Mouse (Mus musculus) heart, adult 8-10 months (tissue): ENCODE data around the gene Ivns1abp. TPM values are rescaled to one million over a fixed set of nuclear protein-coding genes. Genes with fewer than 3 reads are reported as not detected.
"Not testable (repeated sequence)": the region's sequence is repeated elsewhere in the genome, so short reads cannot be mapped to it uniquely, and the experiment has no call there.

Experiments used
- DNase-seq: peaks from one replicate; pipeline ENCODE4 v3.0.0; 2022; ENCODE audit warnings: low spot score
- total RNA-seq, 4 experiments: library from RNA; stranded (reverse); gene quantifications; 2 replicates each; pipeline ENCODE4 v1.2.4; 2022

Ivns1abp gene
- 100 to 1,000 TPM; 828 to 896 (median 874) TPM for total RNA-seq

DNA sequence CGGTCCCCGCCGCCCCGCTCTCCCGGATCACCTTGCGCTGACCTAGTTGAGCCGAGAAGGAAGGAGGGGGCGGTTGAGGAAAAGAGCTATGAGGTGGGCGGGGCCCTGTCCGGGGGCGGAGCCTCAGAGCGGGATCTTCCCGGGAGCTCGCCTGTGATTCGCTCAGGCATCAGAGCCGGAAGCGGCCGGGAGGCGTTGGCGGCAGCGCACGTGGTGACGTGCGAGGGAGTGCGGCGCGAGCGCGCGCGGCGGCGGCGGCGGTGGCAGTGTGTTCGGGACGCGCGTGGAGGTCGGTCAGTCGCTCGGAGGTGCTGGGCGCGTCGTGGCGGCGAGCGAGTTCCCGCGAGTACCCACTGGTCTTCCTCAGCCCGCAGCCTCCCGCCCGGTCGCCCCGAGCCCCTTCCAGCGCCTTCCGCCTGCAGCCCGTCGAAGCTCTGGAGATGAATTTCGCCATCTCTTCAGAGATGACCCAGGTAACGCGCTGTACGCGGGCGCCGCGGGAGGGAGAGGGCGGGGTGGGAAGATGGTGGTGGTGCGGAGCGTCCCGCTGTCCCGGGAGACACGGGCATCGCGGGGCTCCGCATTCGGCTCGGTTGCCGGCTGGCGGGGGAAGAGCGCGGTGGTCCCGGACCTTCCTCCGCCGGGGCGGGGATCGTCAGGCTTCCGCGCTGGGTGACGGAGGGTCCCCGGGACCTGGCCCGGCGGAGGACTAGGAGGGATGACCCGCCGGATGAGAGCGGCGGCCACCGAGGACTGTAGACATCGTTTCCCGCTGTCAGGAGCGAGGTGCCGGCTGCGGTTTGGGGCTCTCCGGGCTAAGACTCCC is at the start of gene Ivns1abp:
Ivns1abp (plus strand) TSS at position 195 of the 826 bp plus-strand sequence.
- peak; percentile 96 for DNase-seq

DNA sequence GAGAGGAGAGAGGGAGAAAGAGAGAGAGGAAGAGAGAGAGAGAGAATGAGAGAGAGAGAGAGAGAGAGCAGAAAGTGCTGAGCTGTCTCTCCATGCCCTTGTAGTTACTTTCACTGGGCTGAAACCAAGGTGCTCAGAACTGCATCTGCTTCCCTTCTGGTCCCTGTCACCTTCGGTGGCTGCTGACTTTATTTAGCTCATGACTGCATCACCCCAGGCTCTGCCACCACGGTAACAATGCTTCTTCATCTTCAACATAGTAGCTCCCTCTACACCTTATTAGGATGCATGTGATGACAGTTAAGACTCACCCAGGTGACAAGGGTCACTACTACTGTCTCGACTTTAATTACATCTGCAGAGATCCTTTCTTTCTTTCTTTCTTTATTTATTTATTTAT is 48.8 kb upstream of the Ivns1abp start:
- DNase-seq: no peak

DNA sequence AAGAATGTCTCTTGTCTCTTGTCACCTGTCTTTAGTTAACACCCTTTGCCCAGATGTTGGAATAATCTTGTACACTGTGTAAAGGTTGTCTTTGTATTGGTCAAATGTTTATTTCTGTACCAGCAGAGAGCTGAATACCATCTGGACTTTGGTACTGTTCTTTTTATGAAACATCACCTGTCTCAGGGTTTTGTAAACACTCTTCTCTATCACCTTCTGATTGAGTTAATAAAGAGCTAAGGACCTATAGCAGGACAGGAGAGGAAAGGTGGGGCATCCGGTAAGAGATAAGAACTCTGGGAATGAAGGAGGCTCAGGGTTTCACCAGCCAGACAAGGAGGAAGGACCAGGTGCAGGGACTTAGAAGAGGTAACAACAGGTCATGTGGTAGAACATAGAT is 47.7 kb upstream of the Ivns1abp start:
- DNase-seq: no peak

DNA sequence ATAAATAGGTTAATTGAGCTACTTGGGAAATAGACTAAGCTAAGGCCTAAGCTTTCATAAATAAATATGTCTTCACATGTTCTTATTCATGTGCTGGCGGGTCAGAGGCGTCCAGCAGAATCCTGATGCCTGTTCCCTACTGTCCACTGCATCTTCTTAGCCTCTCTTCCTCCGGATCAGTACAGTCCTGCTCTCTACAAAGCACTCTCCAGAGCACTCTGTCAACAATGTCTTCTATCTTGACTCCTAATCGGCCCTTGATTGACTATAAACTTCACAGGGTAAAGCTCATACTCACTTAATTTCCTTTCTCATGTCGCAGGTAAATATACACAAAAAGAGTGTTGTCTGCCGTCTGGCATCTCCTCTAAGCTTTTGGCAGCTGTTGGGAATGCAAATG is 47.3 kb upstream of the Ivns1abp start:
- DNase-seq: no peak

DNA sequence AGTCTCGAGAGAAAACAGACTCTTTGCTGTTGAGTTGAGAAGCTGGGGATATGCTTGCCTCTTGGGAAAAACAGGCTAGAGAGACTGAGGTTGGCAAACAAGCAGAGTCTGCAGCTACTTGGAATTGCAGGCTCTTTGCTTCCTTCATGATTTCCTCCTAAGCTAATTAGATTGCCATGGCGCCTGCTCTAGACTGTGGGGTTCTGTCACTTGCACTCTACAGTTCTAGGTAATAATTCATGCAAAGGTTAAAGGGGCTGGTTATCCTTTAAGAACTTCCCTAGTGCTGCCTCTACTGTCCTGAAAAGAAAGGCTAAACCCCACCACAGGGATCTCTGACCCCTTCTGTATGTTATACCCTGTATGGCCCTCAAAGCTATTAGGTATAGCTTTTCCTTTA is 46.7 kb upstream of the Ivns1abp start:
- DNase-seq: no peak

DNA sequence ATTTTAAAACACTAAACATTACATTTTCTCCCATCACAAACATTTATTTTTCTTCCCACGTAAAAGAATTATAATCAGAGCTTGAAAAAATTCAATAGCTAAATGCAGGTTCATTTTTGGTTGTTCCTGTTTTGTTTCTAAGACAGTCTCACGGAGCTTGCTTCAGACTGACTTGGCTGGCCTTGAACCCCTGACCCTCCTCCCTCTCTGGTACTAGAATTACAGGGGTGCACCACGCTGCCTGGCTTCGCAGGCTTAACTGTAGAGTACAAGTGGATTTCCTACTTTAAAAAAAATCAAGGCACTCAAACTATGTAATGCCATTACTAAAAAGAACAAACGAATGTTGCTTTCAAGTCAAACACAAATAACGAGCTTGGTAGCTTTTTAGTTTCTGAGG is 42.8 kb upstream of the Ivns1abp start:
- no peak for DNase-seq

DNA sequence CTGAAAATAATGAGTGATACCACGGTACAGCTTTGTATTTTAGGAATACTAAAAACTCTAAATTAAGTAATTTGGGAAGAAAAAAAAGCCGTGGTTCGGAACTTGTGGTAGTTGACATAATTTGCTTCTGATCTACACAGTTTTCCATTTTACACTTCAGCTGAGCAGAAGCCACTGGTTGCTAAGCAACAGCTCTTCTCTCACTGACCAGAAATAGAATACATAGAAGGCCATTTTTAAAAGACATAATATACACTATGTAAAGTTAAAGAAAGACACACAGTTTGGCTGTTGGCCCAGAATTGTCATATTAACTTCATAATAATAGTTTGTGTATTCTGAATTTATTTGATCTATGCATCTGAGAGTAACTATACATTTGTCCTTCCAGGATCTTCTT is 42.4 kb upstream of the Ivns1abp start:
- DNase-seq: no peak

DNA sequence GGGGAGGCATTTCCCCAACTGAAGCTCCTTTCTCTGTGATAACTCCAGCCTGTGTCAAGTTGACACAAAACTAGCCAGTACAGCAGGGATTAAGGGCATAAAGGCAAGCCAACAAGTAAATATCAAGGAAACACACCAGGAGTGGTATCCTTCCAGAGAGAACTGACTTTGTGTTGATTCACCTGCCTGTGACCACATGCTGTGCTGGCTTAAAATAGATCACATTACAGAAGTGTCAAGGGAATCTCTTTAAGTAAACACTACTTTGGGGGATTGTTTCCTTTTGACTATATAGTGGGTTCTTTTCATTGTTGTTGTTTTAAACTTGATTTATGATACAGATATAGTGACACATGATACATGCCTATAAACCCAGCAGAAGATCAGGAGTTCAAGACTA is 41.0 kb upstream of the Ivns1abp start:
- no peak for DNase-seq

DNA sequence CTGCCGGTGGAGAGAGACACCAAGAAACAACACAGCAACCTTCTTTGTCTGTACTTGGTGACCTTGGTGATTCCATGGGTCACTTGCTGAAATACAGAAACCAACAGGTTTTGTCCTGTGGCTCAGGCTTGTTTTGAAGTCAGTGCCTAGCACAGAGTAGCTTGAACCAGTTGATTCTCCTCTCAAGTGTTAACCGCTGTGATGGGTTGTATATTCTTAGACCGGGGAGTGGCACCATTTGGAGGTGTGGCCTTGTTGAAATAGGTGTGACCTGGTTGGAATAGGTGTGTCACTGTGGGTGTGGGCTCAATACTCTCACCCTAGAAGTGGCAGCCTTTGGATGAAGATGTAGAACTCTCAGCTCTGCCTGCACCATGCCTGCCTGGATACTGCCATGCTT is 39.3 kb upstream of the Ivns1abp start:
- DNase-seq: not testable (repeated sequence)

DNA sequence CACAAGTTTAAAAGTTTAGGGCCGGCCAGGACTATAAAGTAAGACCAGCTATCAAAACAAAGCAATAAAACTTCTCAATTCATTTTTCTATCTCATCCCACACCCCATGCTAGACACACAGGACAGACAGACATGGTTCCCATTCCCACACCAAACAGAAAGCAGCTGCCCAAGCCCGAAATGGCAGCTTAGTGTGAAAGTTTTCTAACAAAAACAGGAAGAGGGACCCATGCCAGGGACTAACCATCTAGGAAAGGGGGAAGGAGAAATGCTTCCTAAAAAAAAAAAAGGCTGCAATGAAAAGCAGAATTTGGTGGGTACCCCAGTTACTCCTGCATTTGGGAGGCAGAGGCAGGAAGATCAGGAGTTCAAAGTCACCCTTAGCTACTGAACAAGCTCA is 37.2 kb upstream of the Ivns1abp start:
- DNase-seq: no peak

DNA sequence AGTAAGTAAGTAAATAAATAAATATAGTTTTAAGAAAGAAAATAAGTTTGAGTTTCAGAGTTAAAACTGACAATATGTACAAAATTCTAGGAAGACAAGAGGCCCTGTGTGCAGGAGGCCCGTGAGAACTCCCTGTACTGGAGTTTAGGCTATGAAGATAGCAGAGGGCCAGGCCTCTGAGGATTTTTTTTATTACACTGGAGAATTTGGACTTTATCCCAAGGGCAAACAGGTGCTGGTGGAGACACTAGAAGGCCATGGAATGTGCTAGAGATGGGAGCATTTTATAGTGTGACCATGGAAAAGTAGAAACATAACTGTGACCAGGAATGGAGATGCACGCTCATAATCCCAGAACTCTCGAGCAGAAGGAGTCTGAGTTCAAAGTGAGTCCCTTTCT is 36.5 kb upstream of the Ivns1abp start:
- no peak for DNase-seq

DNA sequence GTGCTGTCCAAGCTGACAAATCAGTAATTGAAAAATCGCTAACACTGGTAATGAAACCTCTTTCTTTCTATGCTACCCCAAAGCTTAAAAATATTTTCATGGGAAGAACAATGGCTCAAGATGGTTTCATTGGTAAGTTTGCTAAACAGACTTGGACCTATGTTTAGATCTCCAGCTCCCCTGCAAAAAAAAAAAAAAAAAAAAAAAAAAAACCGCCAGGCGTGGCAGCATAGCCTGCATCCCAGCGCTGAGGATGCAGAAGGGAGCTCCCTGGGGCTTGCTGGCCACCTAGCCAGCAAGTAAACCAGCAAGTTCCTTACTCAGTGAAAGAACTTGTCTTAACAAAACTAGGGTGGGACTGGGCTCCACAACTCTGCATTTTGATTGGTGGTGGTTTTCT is 35.8 kb upstream of the Ivns1abp start:
- DNase-seq: no peak

DNA sequence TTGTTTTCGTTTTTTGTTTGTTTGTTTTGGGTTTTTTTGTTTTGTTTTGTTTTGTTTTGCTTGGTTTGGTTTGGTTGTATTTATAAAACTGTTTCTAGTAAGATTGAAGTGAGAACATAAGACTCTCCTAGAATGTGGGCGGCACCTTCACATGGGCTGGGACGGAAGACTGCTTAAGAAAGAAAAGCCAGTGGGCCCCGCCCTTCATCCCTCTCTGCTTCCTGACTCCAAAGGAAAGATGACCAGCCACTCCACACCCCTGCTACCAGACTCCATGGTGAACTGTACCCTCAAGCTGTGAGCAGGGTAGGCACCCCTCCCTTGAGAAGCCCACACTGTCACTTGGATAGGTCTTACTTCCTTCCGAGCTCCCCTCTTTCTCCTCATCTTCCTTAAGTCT is 33.8 kb upstream of the Ivns1abp start:
- no peak for DNase-seq

DNA sequence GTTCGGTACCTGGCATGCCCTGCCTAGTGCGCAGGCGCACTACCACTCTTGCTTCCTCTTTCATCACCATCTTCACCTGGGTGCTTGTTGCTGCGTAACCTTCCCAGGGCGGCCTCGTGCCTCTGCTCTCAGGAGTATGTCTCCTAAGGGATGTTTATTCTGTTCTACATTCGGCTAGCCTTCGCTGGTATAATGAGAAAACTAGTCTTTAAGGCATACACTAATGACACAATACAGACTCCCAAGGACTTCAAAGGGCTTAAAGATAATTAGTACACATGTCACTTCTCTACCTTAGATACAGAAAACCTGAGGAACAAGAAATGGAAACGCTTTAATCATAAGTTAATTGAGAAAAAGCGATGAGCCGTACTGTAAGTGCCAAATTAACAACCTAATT is 32.9 kb upstream of the Ivns1abp start:
- no peak for DNase-seq

DNA sequence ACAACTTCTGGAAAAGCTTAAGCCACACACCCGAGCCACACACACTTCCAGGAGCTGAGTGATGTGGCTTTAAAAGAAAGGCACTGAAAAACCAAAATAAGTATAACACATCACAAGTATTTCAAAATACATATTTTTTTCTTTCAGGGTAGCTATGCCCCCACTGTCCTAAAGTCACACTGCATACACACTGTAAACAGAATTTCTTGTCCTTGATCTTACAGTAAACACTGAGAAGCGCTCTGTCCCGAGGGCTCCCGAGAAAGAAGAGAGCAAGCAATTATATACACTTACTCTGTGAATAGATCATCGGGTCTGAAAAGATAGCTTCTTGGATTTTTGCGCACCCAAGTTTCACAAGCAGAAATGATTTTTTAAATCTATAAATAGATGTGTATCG is 25.0 kb upstream of the Ivns1abp start:
- no peak for DNase-seq

DNA sequence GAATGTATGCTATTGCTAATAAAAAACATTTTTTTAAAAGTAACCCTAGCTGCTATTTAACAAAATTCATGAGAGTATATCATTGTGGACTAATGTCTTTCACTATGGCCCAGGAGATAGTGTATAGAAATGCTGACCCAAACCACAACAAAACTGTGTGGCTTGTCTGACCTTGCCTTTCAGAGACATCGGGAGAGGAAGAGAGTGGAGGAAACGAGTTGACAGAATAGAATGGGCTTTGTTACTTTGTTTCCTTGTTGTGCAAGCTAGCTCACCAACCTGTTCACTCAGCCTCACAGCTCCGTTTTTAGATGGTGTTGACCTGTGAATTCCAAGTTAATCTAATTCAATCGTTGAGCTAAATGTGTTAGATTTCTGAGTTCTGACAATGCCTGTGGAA is 23.9 kb upstream of the Ivns1abp start:
- DNase-seq: no peak

DNA sequence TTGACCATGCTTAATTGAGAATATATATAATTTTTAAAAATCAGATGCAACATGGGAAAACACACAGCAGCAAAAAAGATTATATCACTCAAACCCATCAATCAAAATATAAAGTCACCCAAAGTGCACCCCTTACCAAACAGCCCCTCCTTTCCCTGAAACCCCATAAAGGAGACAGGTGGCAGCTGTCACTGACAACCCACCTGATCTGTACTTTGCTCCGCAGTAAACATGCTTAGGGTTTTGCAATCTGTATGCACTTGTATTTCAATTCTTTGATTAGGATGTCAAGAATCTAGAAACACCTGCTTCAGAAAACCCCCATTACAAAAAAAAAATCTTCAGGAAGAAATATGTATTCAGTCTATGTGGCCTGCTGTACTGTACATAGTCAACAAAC is 18.9 kb upstream of the Ivns1abp start:
- no peak for DNase-seq

DNA sequence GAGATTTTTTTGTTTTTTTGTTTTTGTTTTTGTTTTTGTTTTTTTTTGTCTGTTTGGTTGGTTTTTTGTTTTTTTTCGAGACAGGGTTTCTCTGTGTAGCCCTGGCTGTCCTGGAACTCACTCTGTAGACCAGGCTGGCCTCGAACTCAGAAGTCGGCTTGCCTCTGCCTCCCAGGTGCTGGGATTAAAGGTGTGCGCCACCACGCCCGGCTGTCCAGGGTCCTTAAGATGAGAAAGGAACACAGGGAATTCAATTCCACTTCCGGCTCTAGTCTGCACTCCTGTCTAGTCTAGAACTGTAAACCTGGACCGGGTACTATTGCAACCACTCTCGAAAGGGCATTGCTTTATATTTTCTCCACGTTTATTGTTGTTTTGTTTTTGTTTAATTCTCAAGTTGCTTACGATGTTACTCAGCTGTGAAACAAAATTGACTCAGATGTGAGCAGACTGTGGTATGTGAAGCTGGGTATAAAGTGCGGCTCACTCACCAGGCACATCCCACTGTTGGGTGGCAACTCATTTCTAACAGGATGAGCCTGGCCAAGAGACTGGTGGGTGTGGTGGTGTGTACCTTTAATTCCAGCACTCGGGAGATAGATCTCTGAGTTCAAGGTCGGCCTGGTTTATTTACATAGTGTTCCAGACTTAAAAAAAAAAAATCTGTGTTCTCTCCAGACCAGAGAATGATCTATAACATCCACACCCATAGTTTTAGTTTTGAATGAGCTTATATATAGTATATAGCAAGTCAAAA is 15.8 kb upstream of the Ivns1abp start:
- DNase-seq: no peak

DNA sequence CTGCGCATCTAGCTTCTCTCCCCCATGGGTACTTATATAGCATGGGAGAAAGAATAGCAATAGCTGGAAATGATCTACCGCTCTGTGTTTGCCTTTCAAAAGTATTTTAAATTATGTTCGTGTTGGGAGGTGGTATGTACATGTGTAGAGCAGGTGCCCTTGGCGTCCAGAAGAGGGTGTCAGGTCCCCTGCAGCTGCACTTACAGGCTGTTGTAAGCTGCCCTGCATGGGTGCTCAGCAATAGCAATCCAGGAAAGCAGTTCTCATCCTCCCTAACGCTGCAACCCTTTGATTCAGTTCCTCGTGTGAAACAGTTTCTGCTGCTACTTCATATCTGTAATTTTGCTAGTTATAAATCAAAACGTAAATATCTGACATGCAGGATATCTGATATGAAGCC is 14.7 kb upstream of the Ivns1abp start:
- no peak for DNase-seq

DNA sequence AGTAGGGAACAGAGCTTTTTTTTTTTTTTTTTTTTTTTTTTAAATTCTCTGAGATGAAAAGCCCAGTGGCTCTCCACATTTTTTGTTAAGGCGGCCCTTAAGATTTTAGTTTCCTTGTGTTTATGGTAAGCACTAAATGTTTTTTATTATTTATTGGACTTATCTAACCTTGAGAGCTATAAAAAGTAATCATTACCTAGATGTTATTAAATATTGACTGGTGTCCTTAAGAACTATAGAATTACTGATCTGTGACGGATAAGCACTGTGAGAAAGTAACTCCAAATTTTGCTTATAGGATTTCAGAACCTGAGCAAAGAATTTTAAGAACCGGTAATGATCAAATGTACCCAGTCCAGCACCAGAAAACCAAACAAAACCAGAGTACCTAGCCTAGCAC is 11.5 kb upstream of the Ivns1abp start:
- DNase-seq: no peak

DNA sequence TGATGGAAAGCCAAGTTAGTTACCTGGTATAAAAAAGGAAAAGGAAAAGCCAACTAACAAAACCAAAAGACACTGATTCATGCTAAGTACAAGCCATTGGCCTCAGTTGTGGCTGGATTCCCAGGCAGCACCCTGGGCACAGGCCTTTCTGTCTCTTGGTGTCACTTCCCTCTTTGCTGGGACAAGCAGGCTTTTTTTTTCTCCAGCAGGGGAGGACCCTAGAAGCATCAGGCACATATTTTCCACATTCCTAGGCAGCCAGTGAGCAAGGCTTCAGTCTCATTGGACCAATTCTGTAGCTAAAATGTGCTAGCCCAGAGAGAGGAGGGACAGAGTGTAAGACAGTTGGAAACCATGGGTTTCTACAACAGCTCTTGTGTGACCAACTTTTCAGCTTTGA is 6.0 kb upstream of the Ivns1abp start:
- DNase-seq: peak; percentile 26

DNA sequence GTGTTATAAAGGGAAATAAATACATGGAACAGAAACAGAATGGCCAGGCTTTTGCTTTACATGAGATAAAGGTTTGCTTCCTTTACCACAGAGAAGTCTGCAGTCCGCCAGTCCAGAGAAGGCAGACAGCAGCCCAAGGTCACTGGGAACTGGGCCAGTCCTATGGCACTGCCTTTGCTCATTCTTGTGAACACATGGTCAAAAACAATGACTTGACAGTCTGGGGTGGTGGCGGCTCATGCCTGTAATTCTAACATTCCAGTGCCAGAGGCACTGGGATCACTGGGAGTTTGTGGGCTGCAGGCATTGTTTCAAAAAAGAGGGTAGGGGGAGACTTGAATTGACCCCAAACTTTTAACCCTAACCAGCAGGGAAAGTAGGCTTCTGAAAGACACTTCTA is 5.3 kb upstream of the Ivns1abp start:
- peak; percentile 49 for DNase-seq

DNA sequence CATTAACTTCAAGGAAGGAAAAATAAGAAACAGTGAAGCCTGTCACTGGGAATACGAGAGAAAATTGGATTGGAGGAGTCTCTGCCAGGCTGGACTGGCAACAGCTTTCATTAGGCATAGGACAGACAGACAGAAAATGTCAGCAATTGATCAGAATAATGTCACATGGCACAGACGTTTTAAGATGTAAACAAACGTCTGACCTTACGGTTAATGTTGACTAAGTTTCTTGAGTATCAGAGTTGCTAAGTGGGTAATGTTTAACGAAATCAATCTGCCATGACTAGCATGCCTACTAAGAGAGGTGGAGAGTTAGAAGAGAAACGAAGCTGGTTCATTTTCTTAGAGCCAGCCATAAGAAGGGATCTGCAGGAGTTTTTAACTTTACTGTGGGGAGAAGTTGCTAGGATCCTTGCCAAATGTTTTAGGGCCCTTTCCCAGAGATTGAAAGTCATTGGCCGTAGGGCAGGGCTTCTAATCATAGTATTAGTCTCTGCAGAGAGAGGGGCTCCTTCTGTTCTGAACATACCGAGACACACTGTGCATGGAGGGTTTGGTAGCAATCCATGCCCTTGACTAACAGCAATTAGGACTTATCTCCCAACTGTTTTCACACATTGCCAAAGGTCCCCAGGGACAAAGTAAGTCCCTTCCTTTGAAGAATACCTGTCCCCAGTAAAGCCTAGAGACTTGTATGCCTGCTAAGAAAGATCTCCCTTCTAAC is 2.8 kb upstream of the Ivns1abp start:
- peak; percentile 55 for DNase-seq
